Mouse (Mus musculus) naive thymus-derived CD4-positive, alpha-beta T cell, adult 2 months (primary cell): ENCODE measurements around the gene Map3k19.

Source experiments
- DNase-seq: peaks from one replicate; pipeline ENCODE4 v3.0.0-alpha.2; 2011; ENCODE audit warnings: low read depth

Map3k19 gene

GRCm38 (mm10) chr1:127854486-127855222, at the start of gene Map3k19:
Gene Map3k19 (minus strand): TSS chr1:127855031.
- DNase-seq = no peak

- no peak for DNase-seq
These were observed 44.6 kb upstream of the Map3k19 start for GRCm38 (mm10) chr1:127899401-127899800.

- no peak for DNase-seq
These were observed 14.4 kb upstream of the Map3k19 start for GRCm38 (mm10) chr1:127869276-127869675.

GRCm38 (mm10) chr1:127868300-127869261, 13.8 kb upstream of the Map3k19 start, which contains the start of gene Rab3gap1:
Gene Rab3gap1 (plus strand): TSS chr1:127868773.
- peak; percentile 95 for DNase-seq

GRCm38 (mm10) chr1:127863806-127864205, 9.0 kb upstream of the Map3k19 start:
- no peak for DNase-seq

- no peak for DNase-seq
These were observed 7.1 kb upstream of the Map3k19 start for GRCm38 (mm10) chr1:127861900-127862299.

GRCm38 (mm10) chr1:127860492-127860891, 5.7 kb upstream of the Map3k19 start:
- no peak for DNase-seq

- DNase-seq = no peak
These were observed 5.1 kb upstream of the Map3k19 start for GRCm38 (mm10) chr1:127859799-127860400.

- peak; percentile 42 for DNase-seq
These were observed 4.3 kb upstream of the Map3k19 start for GRCm38 (mm10) chr1:127858945-127859648.

- peak; percentile 35 for DNase-seq
These were observed 4.7 kb downstream of the Map3k19 start for GRCm38 (mm10) chr1:127850075-127850610.

- no peak for DNase-seq
These were observed 9.4 kb downstream of the Map3k19 start for GRCm38 (mm10) chr1:127845472-127845871.

- DNase-seq = no peak
These were observed 16.2 kb downstream of the Map3k19 start for GRCm38 (mm10) chr1:127838602-127839001.

GRCm38 (mm10) chr1:127836619-127837018, 18.2 kb downstream of the Map3k19 start:
- DNase-seq = no peak

- DNase-seq = no peak
These were observed 20.6 kb downstream of the Map3k19 start for GRCm38 (mm10) chr1:127834202-127834601.

- no peak for DNase-seq
These were observed 21.1 kb downstream of the Map3k19 start for GRCm38 (mm10) chr1:127833714-127834113.

GRCm38 (mm10) chr1:127830215-127830921, 24.5 kb downstream of the Map3k19 start:
- DNase-seq = peak; percentile 79

- peak; percentile 86 for DNase-seq
These were observed 27.5 kb downstream of the Map3k19 start for GRCm38 (mm10) chr1:127827325-127827724.

- no peak for DNase-seq
These were observed 38.5 kb downstream of the Map3k19 start for GRCm38 (mm10) chr1:127816381-127816780.

- peak; percentile 23 for DNase-seq
These were observed 41.9 kb downstream of the Map3k19 start for GRCm38 (mm10) chr1:127812929-127813328.

GRCm38 (mm10) chr1:127808671-127809070, 46.2 kb downstream of the Map3k19 start:
- no peak for DNase-seq

- DNase-seq = no peak
These were observed 51.9 kb downstream of the Map3k19 start for GRCm38 (mm10) chr1:127802916-127803315.
